Mouse (Mus musculus) stomach, embryonic 14.5 days (tissue): ENCODE measurements around the gene Gad1. TPM values are rescaled to one million over a fixed set of nuclear protein-coding genes. Genes with fewer than 3 reads are reported as not detected.
A peak's percentile ranks its signal among the peaks of the same experiment; 100 is the strongest.

Experiments
- ATAC-seq: fragments of 200-750 bp; cut with Nextera tagmentation; 2 replicates; pipeline ENCODE4 v1.8.0; 2017; ENCODE audit warnings: low read depth, moderate TSS enrichment; ENCODE audit not compliant: insufficient number of reproducible peaks, insufficient read depth, low FRiP score
- H3K27ac ChIP-seq: fragments of 300-500 bp; sonication (generic); 2 replicates; pipeline ENCODE4 v1.5.1; 2014; ENCODE audit warnings: mild to moderate bottlenecking, low read length, moderate library complexity, mixed read lengths
- H3K27me3 ChIP-seq: fragments of 300-500 bp; sonication (generic); 2 replicates; pipeline ENCODE4 v1.6.1; 2014; ENCODE audit warnings: low read length, control low read depth, mixed read lengths; ENCODE audit not compliant: control insufficient read depth, insufficient read depth
- H3K36me3 ChIP-seq: fragments of 300-500 bp; sonication (generic); 2 replicates; pipeline ENCODE4 v1.6.1; 2014; ENCODE audit warnings: mild to moderate bottlenecking, control low read depth, low read length, moderate library complexity, mixed read lengths; ENCODE audit not compliant: control insufficient read depth, insufficient read depth
- H3K4me1 ChIP-seq: fragments of 300-500 bp; sonication (generic); 2 replicates; pipeline ENCODE4 v1.6.1; 2014; ENCODE audit warnings: low read length, control low read depth, mixed read lengths; ENCODE audit not compliant: control insufficient read depth, insufficient read depth
- H3K4me2 ChIP-seq: fragments of 300-500 bp; sonication (generic); replicated peaks from 2 replicates; pipeline ENCODE4 v1.6.1; 2014; ENCODE audit warnings: low read depth, low read length, control low read depth
- H3K4me3 ChIP-seq: fragments of 300-500 bp; sonication (generic); 2 replicates; pipeline ENCODE4 v1.5.1; 2014; ENCODE audit warnings: low read depth, low read length, control low read depth
- H3K9ac ChIP-seq: fragments of 300-500 bp; sonication (generic); replicated peaks from 2 replicates; pipeline ENCODE4 v1.6.1; 2014; ENCODE audit warnings: low read depth, mild to moderate bottlenecking, control low read depth, low read length, moderate library complexity, mixed read lengths
- H3K9me3 ChIP-seq: fragments of 300-500 bp; sonication (generic); 2 replicates; pipeline ENCODE4 v1.6.1; 2016; ENCODE audit warnings: low read depth, low read length, control low read depth; ENCODE audit not compliant: control insufficient read depth
- WGBS: fragments of 180-500 bp; shearing (Covaris S2); extraction: QIAGEN DNeasy Blood & Tissue Kit; methylation state at CpG from one replicate; pipeline ENCODE4 v1.1.7; 2014; 5-methylcytosine and 5-hydroxymethylcytosine counted together
- polyA plus RNA-seq: library from polyadenylated mRNA; unstranded; fragments of >200 nt; fragmentation: Nextera tagmentation; extraction: Ambion mirVana; gene quantifications from 2 replicates; pipeline ENCODE4 v1.2.1, GENCODE M21; 2014

Gad1 gene
- polyA plus RNA-seq, 1 experiment from 2014 or later: 0.30 TPM

GRCm38 (mm10) chr2:70562011-70562491, 9.2 kb downstream of the Gad1 start:
- no peak for ATAC-seq
- no peaks in the 10 kb centered on the region for H3K36me3 ChIP-seq
- H3K9me3 ChIP-seq: no peaks in the 10 kb centered on the region
- H3K4me2 ChIP-seq: peak overlapping the region; percentile 27
- under 1% methylated on average over 42 of the region's 42 CpGs for WGBS
- H3K27ac ChIP-seq: no peak overlapping the region
- peaks cover 79% of the 10 kb centered on the region for H3K27me3 ChIP-seq
- H3K9ac ChIP-seq: no peak overlapping the region
- peaks cover 9% of the 10 kb centered on the region; the same call in 1 of the 2 replicates for H3K4me1 ChIP-seq
- H3K4me3 ChIP-seq: peak overlapping the region; percentile 19

GRCm38 (mm10) chr2:70562611-70562980, 9.7 kb downstream of the Gad1 start:
- H3K27me3 ChIP-seq: peaks cover 83% of the 10 kb centered on the region

GRCm38 (mm10) chr2:70562981-70563671, 10.3 kb downstream of the Gad1 start:
- Histone ChIP-seq H3K4me3 (peak overlapping the region; percentile 19; the same call in 1 of the 2 replicates), H3K27me3 (peaks cover 87% of the 10 kb centered on the region), H3K36me3 (no peaks in the 10 kb centered on the region), H3K27ac (no peak overlapping the region), H3K9ac (no peak overlapping the region), H3K9me3 (no peaks in the 10 kb centered on the region), H3K4me1 (peaks cover 17% of the 10 kb centered on the region; the same call in 1 of the 2 replicates), H3K4me2 (no peak overlapping the region)
- under 1% methylated on average over 40 of the region's 40 CpGs for WGBS
- ATAC-seq: no peak

More at GRCm38 (mm10) chr2:70562611-70562980, 9.7 kb downstream of the Gad1 start:
- Histone ChIP-seq H3K9ac (no peak overlapping the region), H3K4me1 (peaks cover 13% of the 10 kb centered on the region; the same call in 1 of the 2 replicates), H3K9me3 (no peaks in the 10 kb centered on the region), H3K27ac (no peak overlapping the region), H3K4me2 (peak overlapping the region; percentile 27), H3K4me3 (peak overlapping the region; percentile 19), H3K36me3 (no peaks in the 10 kb centered on the region)
- ATAC-seq: no peak
- WGBS: under 1% methylated on average over 27 of the region's 34 CpGs

- H3K9ac ChIP-seq: no peak overlapping the region
- peaks cover 22% of the 10 kb centered on the region; the same call in 1 of the 2 replicates for H3K4me1 ChIP-seq
- no peak overlapping the region for H3K4me3 ChIP-seq
- WGBS: 2% methylated on average over 38 of the region's 38 CpGs
- no peak for ATAC-seq
- H3K36me3 ChIP-seq: no peaks in the 10 kb centered on the region
- H3K27me3 ChIP-seq: peaks cover 87% of the 10 kb centered on the region
- H3K4me2 ChIP-seq: no peak overlapping the region
- H3K9me3 ChIP-seq: no peaks in the 10 kb centered on the region
- H3K27ac ChIP-seq: no peak overlapping the region
These were observed 11.1 kb downstream of the Gad1 start for GRCm38 (mm10) chr2:70563721-70564645.

- H3K4me3 ChIP-seq: no peak overlapping the region
- ATAC-seq: no peak
- H3K9ac ChIP-seq: no peak overlapping the region
- H3K36me3 ChIP-seq: no peaks in the 10 kb centered on the region
- 10% methylated on average over 15 of the region's 15 CpGs for WGBS
- no peak overlapping the region for H3K27ac ChIP-seq
- H3K4me1 ChIP-seq: peaks cover 22% of the 10 kb centered on the region; the same call in 1 of the 2 replicates
- H3K9me3 ChIP-seq: no peaks in the 10 kb centered on the region
- H3K4me2 ChIP-seq: no peak overlapping the region
- H3K27me3 ChIP-seq: peaks cover 89% of the 10 kb centered on the region
These were observed 11.9 kb downstream of the Gad1 start for GRCm38 (mm10) chr2:70564646-70565315.

GRCm38 (mm10) chr2:70565651-70566602, 13.1 kb downstream of the Gad1 start:
- Histone ChIP-seq H3K4me1 (peaks cover 22% of the 10 kb centered on the region; the same call in 1 of the 2 replicates), H3K36me3 (no peaks in the 10 kb centered on the region), H3K9me3 (no peaks in the 10 kb centered on the region), H3K27ac (no peak overlapping the region), H3K9ac (no peak overlapping the region), H3K4me3 (no peak overlapping the region), H3K27me3 (peaks cover 77% of the 10 kb centered on the region), H3K4me2 (no peak overlapping the region)
- no peak for ATAC-seq
- 3% methylated on average over 30 of the region's 30 CpGs for WGBS

GRCm38 (mm10) chr2:70566603-70566981, 13.7 kb downstream of the Gad1 start:
- H3K4me2 ChIP-seq: no peak overlapping the region
- H3K27ac ChIP-seq: no peak overlapping the region
- peaks cover 73% of the 10 kb centered on the region for H3K27me3 ChIP-seq
- 4% methylated on average over 18 of the region's 18 CpGs for WGBS
- ATAC-seq: no peak
- no peaks in the 10 kb centered on the region for H3K36me3 ChIP-seq
- no peak overlapping the region for H3K4me3 ChIP-seq
- H3K9ac ChIP-seq: no peak overlapping the region
- H3K4me1 ChIP-seq: peaks cover 22% of the 10 kb centered on the region; the same call in 1 of the 2 replicates
- H3K9me3 ChIP-seq: no peaks in the 10 kb centered on the region
